Mouse (Mus musculus) cortical plate, adult 2 months (tissue): ENCODE measurements around the gene Lcmt1.

Experiments used
- CTCF ChIP-seq: fragments of 200-500 bp; IDR thresholded peaks from 2 replicates; pipeline ENCODE4 v1.5.1; 2011; ENCODE audit warnings: mild to moderate bottlenecking, control low read depth, low read length; ENCODE audit not compliant: insufficient read depth; ENCODE audit errors: extremely low read depth
- POLR2A ChIP-seq: fragments of 200-500 bp; IDR thresholded peaks from 2 replicates; pipeline ENCODE4 v1.6.1; 2011; ENCODE audit warnings: mild to moderate bottlenecking, low read length, control low read depth; ENCODE audit not compliant: insufficient read depth; ENCODE audit errors: extremely low read depth

DNA sequence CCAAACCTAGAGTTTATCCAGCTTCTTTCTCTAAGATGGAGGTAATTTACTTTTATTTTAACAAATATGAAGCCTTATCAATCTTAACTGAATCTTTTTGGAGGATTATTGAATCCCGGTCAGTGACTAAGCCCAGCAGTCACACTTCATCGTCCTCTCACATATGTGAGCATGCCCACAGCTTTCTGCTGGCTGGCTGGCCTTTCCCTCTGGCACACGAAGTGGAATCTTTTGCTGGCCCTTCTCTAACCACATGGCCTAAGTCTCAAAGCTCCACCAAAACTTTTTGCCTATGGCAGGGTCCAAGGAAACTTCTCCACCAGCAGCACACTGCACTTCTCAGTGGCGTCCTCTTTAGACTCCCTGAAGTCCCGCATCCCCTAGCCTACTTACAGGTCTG lies 27.7 kb upstream of the Lcmt1 start:
- TF ChIP-seq CTCF (no peak), POLR2A (no peak)
